Comparison of ENCODE assay signal across 15 mouse cellular contexts in the genomic region with DNA sequence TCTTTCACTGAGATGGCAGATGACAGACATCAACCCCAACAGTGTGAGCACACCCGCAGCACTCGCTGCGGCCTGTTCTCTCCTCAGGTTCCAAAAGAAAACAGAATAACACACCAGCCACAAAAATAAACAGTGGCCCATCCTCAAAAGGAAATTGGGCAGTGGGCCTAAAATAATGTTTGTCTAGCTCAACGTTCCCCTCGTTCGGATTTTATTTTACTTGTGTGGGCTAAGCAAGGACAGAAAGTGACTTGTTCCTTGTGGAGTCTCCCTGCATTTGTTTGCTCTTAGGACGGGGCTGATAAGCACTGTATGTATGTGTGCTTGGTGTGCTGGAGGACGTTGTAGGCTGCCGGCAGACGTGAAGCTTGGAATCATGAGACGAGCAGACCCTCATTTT. TPM values are rescaled to one million over a fixed set of nuclear protein-coding genes. Genes with fewer than 3 reads are reported as not detected.
A peak's percentile ranks its signal among the peaks of the same experiment; 100 is the strongest.
DNase-seq lines count a peak whose midpoint lies in the region; ATAC-seq lines count a peak whose summit lies in the region.
"Had no signal": no experiment of that assay in that cellular context is flagged by ENCODE, and none has a peak within 500 bp of the region (broad histone marks: within the 10 kb centered on the region; RNA-seq: fewer than 3 reads in every experiment).

No protein-coding gene starts in this region.

- no peaks in the 10 kb centered on the region for H3K9me3 ChIP-seq in heart, embryonic 13.5 days
- H3K9me3 ChIP-seq in midbrain, embryonic 10.5 days (replicated peaks): 0 out of 2 replicates have a peak, but pooled peaks cover 3% of the 10 kb centered on the region
- H3K9me3 ChIP-seq: embryonic facial prominence, embryonic 12.5 days; liver, embryonic 13.5 days had no signal

- WGBS in heart, embryonic 13.5 days: 33% methylated on average over 11 of the region's 11 CpGs
- WGBS in midbrain, embryonic 10.5 days: 68% methylated on average over 11 of the region's 11 CpGs

- ATAC-seq in heart, embryonic 13.5 days (ENCODE audit: extremely low read depth, insufficient number of reproducible peaks, low FRiP score, low TSS enrichment): no peak
- ATAC-seq: hindbrain, postnatal 0 days had no signal

- H3K4me3 ChIP-seq in heart, embryonic 13.5 days: no peak overlapping the region
- H3K4me3 ChIP-seq in midbrain, embryonic 10.5 days: no peak overlapping the region
- H3K4me3 ChIP-seq: embryonic facial prominence, embryonic 12.5 days; liver, embryonic 13.5 days had no signal

- no peaks in the 10 kb centered on the region for H3K27me3 ChIP-seq in heart, embryonic 13.5 days (replicated peaks)
- H3K27me3 ChIP-seq in midbrain, embryonic 10.5 days (ENCODE audit: low read depth, poor library complexity, severe bottlenecking): 0 out of 2 replicates have a peak, but pooled peaks cover 5% of the 10 kb centered on the region
- H3K27me3 ChIP-seq: liver, embryonic 13.5 days had no signal

- H3K36me3 ChIP-seq in heart, embryonic 13.5 days: no peaks in the 10 kb centered on the region
- no peaks in the 10 kb centered on the region for H3K36me3 ChIP-seq in midbrain, embryonic 10.5 days
- H3K36me3 ChIP-seq: embryonic facial prominence, embryonic 12.5 days; G1E; liver, embryonic 13.5 days had no signal

- H3K9ac ChIP-seq in heart, embryonic 13.5 days: no peak overlapping the region
- H3K9ac ChIP-seq: embryonic facial prominence, embryonic 12.5 days; liver, embryonic 13.5 days had no signal

- DNase-seq in heart, adult 8-10 months (ENCODE audit: low spot score): peak; percentile 65
- DNase-seq in heart, postnatal 4 days: no peak
- DNase-seq in lung, postnatal 14 days: peak; percentile 24
- no peak for DNase-seq in lung, postnatal 10 days
- DNase-seq in mesoderm, embryonic 11.5 days (ENCODE audit: low read depth, low spot score): peak; percentile 36
- DNase-seq in midbrain, embryonic 10.5 days (ENCODE audit: low spot score): no peak
- DNase-seq in left cerebral cortex, adult 8-10 months (ENCODE audit: low spot score in 2 of 2): no peak
- DNase-seq: adrenal gland, postnatal 25 days; cerebellum, adult 9-11 months; liver, embryonic 13.5 days; right cerebral cortex, postnatal 4 days had no signal

- peaks cover 38% of the 10 kb centered on the region for H3K4me1 ChIP-seq in heart, embryonic 13.5 days
- H3K4me1 ChIP-seq in midbrain, embryonic 10.5 days: peaks cover 54% of the 10 kb centered on the region

- peak overlapping the region; percentile 76 for H3K27ac ChIP-seq in heart, embryonic 13.5 days (replicated peaks)
- H3K27ac ChIP-seq in midbrain, embryonic 10.5 days (replicated peaks): no peak overlapping the region
- H3K27ac ChIP-seq: embryonic facial prominence, embryonic 12.5 days; hindbrain, postnatal 0 days; liver, embryonic 13.5 days had no signal

- no peak overlapping the region for H3K4me2 ChIP-seq in heart, embryonic 13.5 days
- H3K4me2 ChIP-seq: embryonic facial prominence, embryonic 12.5 days; liver, embryonic 13.5 days had no signal

RNA-seq across cellular contexts. Expression of gene Prr15, which starts 46.2 kb away (rescaled TPM):
- 1 to 10 TPM; 1.4 to 2.7 (median 1.5) TPM for total RNA-seq in heart, adult 8-10 months (2022)
- total RNA-seq in heart, postnatal 4 days (2021): 1 to 10 TPM; 6.6 to 7.2 TPM
- 14.4 and 17.7 TPM in 2 replicates for polyA plus RNA-seq in heart, embryonic 13.5 days (2015; fragmentation: Nextera tagmentation; extraction: Ambion mirVana)
- polyA plus RNA-seq in midbrain, embryonic 10.5 days (2016; fragmentation: Nextera tagmentation; extraction: Ambion mirVana): 0.96 and 1.1 TPM in 2 replicates
- 1 to 10 TPM; 1.1 to 2.4 (median 1.4) TPM for total RNA-seq in left cerebral cortex, adult 8-10 months (2022)
- polyA plus RNA-seq: G1E had no signal

Comparison
In these comparisons a context has a peak if more than half of its experiments do, and no peak if none do; other contexts are left out.
1. DNase-seq: peak in heart, adult 8-10 months (single experiment), lung, postnatal 14 days (single experiment) and mesoderm, embryonic 11.5 days (single experiment); none in heart, postnatal 4 days (single experiment), lung, postnatal 10 days (single experiment), midbrain, embryonic 10.5 days (single experiment) and left cerebral cortex, adult 8-10 months (0 of 2).